Mouse (Mus musculus) heart, adult 2 months (tissue): Measurements from ENCODE around the gene Erg.

Source experiments
- CTCF ChIP-seq: fragments of 200-600 bp; IDR thresholded peaks from 2 replicates; pipeline ENCODE4 v1.8.1; 2022; ENCODE audit warnings: antibody characterized with exemption, mild to moderate bottlenecking, moderate library complexity
- EP300 ChIP-seq: fragments of 200-500 bp; IDR thresholded peaks from 2 replicates; pipeline ENCODE4 v1.6.1; 2011; ENCODE audit warnings: low read depth, low read length, control low read depth; ENCODE audit not compliant: insufficient read depth
- POLR2A ChIP-seq: fragments of 200-500 bp; IDR thresholded peaks from 2 replicates; pipeline ENCODE4 v1.6.1; 2011; ENCODE audit warnings: mild to moderate bottlenecking, low read depth, low read length, control low read depth; ENCODE audit not compliant: insufficient read depth

DNA sequence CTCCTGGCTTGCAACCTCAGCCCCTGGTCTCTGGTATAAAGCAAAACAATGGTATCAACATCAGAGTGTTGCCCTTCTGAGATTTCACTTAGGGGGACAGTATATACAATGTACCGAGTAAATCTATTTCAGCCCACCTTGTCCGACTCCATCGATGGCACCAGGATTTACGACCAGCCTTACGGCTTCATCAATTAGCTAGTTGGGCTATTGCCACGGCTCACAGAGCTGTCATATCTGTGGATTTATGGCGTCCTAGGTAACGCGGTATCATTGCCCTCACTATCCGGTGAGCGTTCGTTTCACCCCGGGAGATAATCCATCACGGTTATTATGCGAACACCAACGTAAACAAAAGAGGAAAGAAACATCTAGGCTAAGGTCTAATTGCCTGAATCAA is 33.9 kb downstream of the Erg start:
- no peak for TF ChIP-seq EP300
- TF ChIP-seq POLR2A, result no peak
- no peak for TF ChIP-seq CTCF
